Mouse (Mus musculus): ENCODE measurements at regions not wholly inside any gene's neighbourhood (a gene's known extent, or its start where the extent isn't known, plus 50 kb on each side); places are given as distances from the start of the nearest gene placed in this dataset.

GRCm38 (mm10) chr3:157699961-157700360 is 133.3 kb downstream of the Ptger3 start:
- TF ChIP-seq POLR2A (IDR thresholded peaks at IDR 0.05; ENCODE audit: low read depth, low read length) (no peak), CTCF (IDR thresholded peaks at IDR 0.05; ENCODE audit: borderline replicate concordance, insufficient read depth, low read length) (no peak)

Measured in embryonic fibroblast, embryonic 13.5 days (primary cell).